Mouse (Mus musculus) CH12.LX (cell line): Measurements from ENCODE around the gene Vmn1r177. TPM values are rescaled to one million over a fixed set of nuclear protein-coding genes. Genes with fewer than 3 reads are reported as not detected.

Source experiments
- polyA plus RNA-seq: library from polyadenylated mRNA; unstranded; fragments of >175 nt; gene quantifications from 2 replicates; pipeline ENCODE4 v1.2.1, GENCODE M21; 2012; ENCODE audit warnings: low read depth; ENCODE audit not compliant: insufficient read length
- total RNA-seq, 2 experiments: library from RNA; depleted of rRNA; stranded (reverse); fragments of 300-350 nt in 1 of 2; fragments of >200 nt in 1 of 2; gene quantifications; 2 replicates each; pipeline ENCODE4 v1.2.3; 2012 to 2014

The Vmn1r177 gene
- total and polyA plus RNA-seq, 3 experiments, result not detected

Other genes with a start within 250 kb of the Vmn1r177 start
- gene Vmn1r171, start 235.7 kb downstream of the Vmn1r177 start, total RNA-seq (2012; rRNA removed), result not detected in 2 replicates
- gene Vmn1r171, start 235.7 kb downstream of the Vmn1r177 start, total RNA-seq (2014; rRNA removed), result not detected in 2 replicates
- gene Vmn1r171, start 235.7 kb downstream of the Vmn1r177 start, polyA plus RNA-seq, result not detected in 2 replicates
- gene Vmn1r172, start 208.1 kb downstream of the Vmn1r177 start, total RNA-seq (2012; rRNA removed), result not detected in 2 replicates
- not detected in 2 replicates for gene Vmn1r172, start 208.1 kb downstream of the Vmn1r177 start, total RNA-seq (2014; rRNA removed)
- not detected in 2 replicates for gene Vmn1r172, start 208.1 kb downstream of the Vmn1r177 start, polyA plus RNA-seq
- gene Vmn1r173, start 165.7 kb downstream of the Vmn1r177 start, total RNA-seq (2012; rRNA removed), result not detected in 2 replicates
- gene Vmn1r173, start 165.7 kb downstream of the Vmn1r177 start, total RNA-seq (2014; rRNA removed), result not detected in 2 replicates
- gene Vmn1r173, start 165.7 kb downstream of the Vmn1r177 start, polyA plus RNA-seq, result not detected in 2 replicates
- not detected in 2 replicates for gene Vmn1r174, start 114.2 kb downstream of the Vmn1r177 start, total RNA-seq (2012; rRNA removed)
- not detected in 2 replicates for gene Vmn1r174, start 114.2 kb downstream of the Vmn1r177 start, total RNA-seq (2014; rRNA removed)
- gene Vmn1r174, start 114.2 kb downstream of the Vmn1r177 start, polyA plus RNA-seq, result not detected in 2 replicates
- not detected in 2 replicates for gene Vmn1r175, start 55.8 kb downstream of the Vmn1r177 start, total RNA-seq (2012; rRNA removed)
- gene Vmn1r175, start 55.8 kb downstream of the Vmn1r177 start, total RNA-seq (2014; rRNA removed), result not detected in 2 replicates
- gene Vmn1r175, start 55.8 kb downstream of the Vmn1r177 start, polyA plus RNA-seq, result not detected in 2 replicates
- gene Vmn1r176, start 29.1 kb downstream of the Vmn1r177 start, total RNA-seq (2012; rRNA removed), result not detected in 2 replicates
- not detected in 2 replicates for gene Vmn1r176, start 29.1 kb downstream of the Vmn1r177 start, total RNA-seq (2014; rRNA removed)
- not detected in 2 replicates for gene Vmn1r176, start 29.1 kb downstream of the Vmn1r177 start, polyA plus RNA-seq
- not detected in 2 replicates for gene Vmn1r178, start 25.6 kb upstream of the Vmn1r177 start, total RNA-seq (2012; rRNA removed)
- not detected in 2 replicates for gene Vmn1r178, start 25.6 kb upstream of the Vmn1r177 start, total RNA-seq (2014; rRNA removed)
- gene Vmn1r178, start 25.6 kb upstream of the Vmn1r177 start, polyA plus RNA-seq, result not detected in 2 replicates
- gene Vmn1r179, start 60.5 kb upstream of the Vmn1r177 start, total RNA-seq (2012; rRNA removed), result not detected in 2 replicates
- gene Vmn1r179, start 60.5 kb upstream of the Vmn1r177 start, total RNA-seq (2014; rRNA removed), result not detected in 2 replicates
- not detected in 2 replicates for gene Vmn1r179, start 60.5 kb upstream of the Vmn1r177 start, polyA plus RNA-seq
- not detected in 2 replicates for gene Vmn1r180, start 84.2 kb upstream of the Vmn1r177 start, total RNA-seq (2012; rRNA removed)
- not detected in 2 replicates for gene Vmn1r180, start 84.2 kb upstream of the Vmn1r177 start, total RNA-seq (2014; rRNA removed)
- not detected in 2 replicates for gene Vmn1r180, start 84.2 kb upstream of the Vmn1r177 start, polyA plus RNA-seq
- gene Vmn1r181, start 108.2 kb upstream of the Vmn1r177 start, total RNA-seq (2012; rRNA removed), result not detected in 2 replicates
- not detected in 2 replicates for gene Vmn1r181, start 108.2 kb upstream of the Vmn1r177 start, total RNA-seq (2014; rRNA removed)
- gene Vmn1r181, start 108.2 kb upstream of the Vmn1r177 start, polyA plus RNA-seq, result not detected in 2 replicates
- not detected in 2 replicates for gene V1rd19, start 135.2 kb upstream of the Vmn1r177 start, total RNA-seq (2012; rRNA removed)
- not detected in 2 replicates for gene V1rd19, start 135.2 kb upstream of the Vmn1r177 start, total RNA-seq (2014; rRNA removed)
- not detected in 2 replicates for gene V1rd19, start 135.2 kb upstream of the Vmn1r177 start, polyA plus RNA-seq
- not detected in 2 replicates for gene Vmn1r183, start 186.8 kb upstream of the Vmn1r177 start, total RNA-seq (2012; rRNA removed)
- not detected in 2 replicates for gene Vmn1r183, start 186.8 kb upstream of the Vmn1r177 start, total RNA-seq (2014; rRNA removed)
- gene Vmn1r183, start 186.8 kb upstream of the Vmn1r177 start, polyA plus RNA-seq, result not detected in 2 replicates
- gene Zfp180, start 215.5 kb upstream of the Vmn1r177 start, total RNA-seq (2012; rRNA removed), result 14.0 and 16.4 TPM in 2 replicates
- 12.6 and 14.5 TPM in 2 replicates for gene Zfp180, start 215.5 kb upstream of the Vmn1r177 start, total RNA-seq (2014; rRNA removed)
- gene Zfp180, start 215.5 kb upstream of the Vmn1r177 start, polyA plus RNA-seq, result 11.4 TPM in 2 replicates
- gene Zfp112, start 245.9 kb upstream of the Vmn1r177 start, total RNA-seq (2012; rRNA removed), result 0.29 and 0.42 TPM in 2 replicates
- 0.46 and 0.55 TPM in 2 replicates for gene Zfp112, start 245.9 kb upstream of the Vmn1r177 start, total RNA-seq (2014; rRNA removed)
- gene Zfp112, start 245.9 kb upstream of the Vmn1r177 start, polyA plus RNA-seq, result 0.40 and 0.53 TPM in 2 replicates